Mouse (Mus musculus) hindbrain, embryonic 12.5 days (tissue): ENCODE measurements at regions not wholly inside any gene's neighbourhood (a gene's known extent, or its start where the extent isn't known, plus 50 kb on each side); places are given as distances from the start of the nearest gene placed in this dataset.

ENCODE experiments used
- ATAC-seq: fragments of 200-750 bp; cut with Nextera tagmentation; 2 replicates; pipeline ENCODE4 v1.8.0; 2017; ENCODE audit warnings: moderate TSS enrichment; ENCODE audit not compliant: low FRiP score
- H3K27ac ChIP-seq: fragments of 300-500 bp; sonication (generic); 2 replicates; pipeline ENCODE4 v1.5.1; 2016; ENCODE audit warnings: mild to moderate bottlenecking
- H3K27me3 ChIP-seq: fragments of 300-500 bp; sonication (generic); 2 replicates; pipeline ENCODE4 v1.6.1; 2016; ENCODE audit warnings: mild to moderate bottlenecking
- H3K36me3 ChIP-seq: fragments of 300-500 bp; sonication (generic); 2 replicates; pipeline ENCODE4 v1.6.1; 2016; ENCODE audit warnings: mild to moderate bottlenecking
- H3K4me1 ChIP-seq: fragments of 300-500 bp; sonication (generic); 2 replicates; pipeline ENCODE4 v1.6.1; 2016
- H3K4me2 ChIP-seq: fragments of 300-500 bp; sonication (generic); replicated peaks from 2 replicates; pipeline ENCODE4 v1.6.1; 2016; ENCODE audit warnings: mild to moderate bottlenecking
- H3K4me3 ChIP-seq: fragments of 300-500 bp; sonication (generic); 2 replicates; pipeline ENCODE4 v1.5.1; 2016; ENCODE audit warnings: mild to moderate bottlenecking
- H3K9ac ChIP-seq: fragments of 300-500 bp; sonication (generic); 2 replicates; pipeline ENCODE4 v1.6.1; 2016; ENCODE audit warnings: mild to moderate bottlenecking, moderate library complexity
- H3K9me3 ChIP-seq: fragments of 300-500 bp; sonication (generic); replicated peaks from 2 replicates; pipeline ENCODE4 v1.6.1; 2016; ENCODE audit warnings: mild to moderate bottlenecking
- WGBS: fragments of 180-500 bp; shearing (Covaris S2); methylation state at CpG from one replicate; pipeline ENCODE4 v1.1.7; 2016; 5-methylcytosine and 5-hydroxymethylcytosine counted together

DNA sequence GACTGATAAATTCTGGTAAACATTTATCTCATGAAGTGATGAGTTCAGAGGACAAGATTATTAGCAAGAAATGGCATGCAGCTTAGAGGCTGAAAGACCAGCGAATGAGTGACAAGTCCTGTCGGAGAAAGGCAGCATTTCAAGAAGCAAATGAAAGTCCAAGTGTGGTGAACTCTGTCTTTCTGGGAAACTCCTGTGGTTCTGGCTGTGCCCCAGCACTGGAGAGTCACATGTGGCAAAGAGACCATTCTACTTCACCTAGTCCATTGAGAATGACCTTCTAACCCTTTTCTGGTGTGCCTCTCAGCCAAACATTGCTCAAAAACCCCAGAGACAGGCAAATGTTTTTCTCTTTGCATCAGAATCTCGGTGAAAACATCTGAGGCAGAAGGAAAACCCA, 76.2 kb upstream of the Cpeb2 start:
- no peaks in the 10 kb centered on the region for H3K9me3 ChIP-seq
- H3K27ac ChIP-seq = no peak overlapping the region
- no peaks in the 10 kb centered on the region for H3K27me3 ChIP-seq
- H3K36me3 ChIP-seq = no peaks in the 10 kb centered on the region
- ATAC-seq = no peak
- no peaks in the 10 kb centered on the region for H3K4me1 ChIP-seq
- H3K4me3 ChIP-seq = no peak overlapping the region
- H3K4me2 ChIP-seq = no peak overlapping the region
- WGBS = 85% methylated on average over 3 of the region's 3 CpGs
- no peak overlapping the region for H3K9ac ChIP-seq

DNA sequence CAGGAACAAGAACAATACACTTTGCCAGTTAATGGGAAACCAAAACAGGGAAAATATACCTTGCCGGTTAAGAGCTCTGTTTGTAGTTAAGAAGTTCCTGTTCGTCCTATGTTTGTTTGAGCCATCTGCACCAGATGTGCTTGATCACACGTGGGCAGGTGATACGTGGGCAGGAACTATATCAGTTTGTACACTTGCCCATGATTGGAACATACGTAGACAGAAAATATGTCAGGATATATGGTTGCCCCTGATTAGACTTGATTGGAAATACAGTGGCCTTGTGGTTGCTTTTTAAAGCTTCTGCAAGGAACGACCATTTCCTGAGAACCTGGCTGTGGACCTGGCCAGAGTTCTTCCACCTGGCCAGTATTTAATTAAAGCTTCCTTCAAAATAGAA, 72.8 kb upstream of the Cpeb2 start:
- 84% methylated on average over 6 of the region's 6 CpGs for WGBS

DNA sequence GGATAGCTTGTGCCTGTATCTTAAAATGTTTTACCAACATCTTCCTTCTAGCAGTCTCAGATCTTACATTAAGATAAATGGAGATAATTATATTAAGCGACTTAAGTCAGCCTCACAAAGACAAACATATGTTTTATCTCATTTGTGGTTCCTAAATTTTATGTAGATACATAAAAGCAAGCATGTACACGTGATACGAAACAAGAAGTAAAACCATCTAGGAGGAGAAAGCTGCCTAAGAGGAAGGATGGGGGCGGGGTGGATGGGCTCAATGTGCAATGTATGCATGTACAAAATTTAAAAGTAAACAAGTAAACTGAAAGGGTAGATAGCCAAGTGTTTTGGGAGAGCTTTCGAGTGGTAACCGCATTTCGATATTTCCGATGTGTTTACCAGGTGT, 51.5 kb upstream of the Cpeb2 start:
- no peaks in the 10 kb centered on the region for H3K36me3 ChIP-seq
- no peak overlapping the region for H3K4me2 ChIP-seq
- no peaks in the 10 kb centered on the region for H3K4me1 ChIP-seq
- 86% methylated on average over 8 of the region's 8 CpGs for WGBS
- no peak overlapping the region for H3K27ac ChIP-seq
- H3K9me3 ChIP-seq = no peaks in the 10 kb centered on the region
- no peak overlapping the region for H3K4me3 ChIP-seq
- ATAC-seq = no peak
- H3K27me3 ChIP-seq = no peaks in the 10 kb centered on the region
- no peak overlapping the region for H3K9ac ChIP-seq

More for the DNA sequence above, 72.8 kb upstream of the Cpeb2 start:
- H3K27me3 ChIP-seq = no peaks in the 10 kb centered on the region
- no peak overlapping the region for H3K9ac ChIP-seq
- no peak for ATAC-seq
- no peak overlapping the region for H3K4me2 ChIP-seq
- H3K4me1 ChIP-seq = no peaks in the 10 kb centered on the region
- H3K9me3 ChIP-seq = no peaks in the 10 kb centered on the region
- no peaks in the 10 kb centered on the region for H3K36me3 ChIP-seq
- no peak overlapping the region for H3K4me3 ChIP-seq
- no peak overlapping the region for H3K27ac ChIP-seq
